Mouse (Mus musculus): ENCODE results near the gene Gm17334. TPM values are rescaled to one million over a fixed set of nuclear protein-coding genes. Genes with fewer than 3 reads are reported as not detected.

Gm17334 gene
- not detected in 2 replicates for polyA plus RNA-seq (2014; fragmentation: Nextera tagmentation; extraction: Ambion mirVana)

GRCm38 (mm10) chr11:53773087-53773486 lies at the start of gene Gm17334:
Gene Gm17334, minus strand, starts transcription at chr11:53773187.
- no peak within 1 kb of the TSS for H3K4me2 ChIP-seq
- 93% methylated on average over 5 of the region's 5 CpGs for WGBS
- no peak within 1 kb of the TSS for H3K27ac ChIP-seq (ENCODE audit: low read depth, low read length)
- no peak for DNase-seq (ENCODE audit: low spot score, missing footprints)
- no peaks in the 10 kb centered on the region for H3K36me3 ChIP-seq (ENCODE audit: control insufficient read depth, insufficient read depth, low read length)
- H3K9me3 ChIP-seq (ENCODE audit: control insufficient read depth, low read length) = no peaks in the 10 kb centered on the region
- no peak for ATAC-seq (ENCODE audit: low FRiP score)
- peaks cover 4% of the 10 kb centered on the region for H3K4me1 ChIP-seq (ENCODE audit: control insufficient read depth, insufficient read depth, low read length)
- H3K4me3 ChIP-seq (ENCODE audit: low read depth, low read length) = no peak within 1 kb of the TSS
- peaks cover 12% of the 10 kb centered on the region for H3K27me3 ChIP-seq (ENCODE audit: control insufficient read depth, insufficient read depth, low read length)
- H3K9ac ChIP-seq (ENCODE audit: low read length) = no peak within 1 kb of the TSS

- H3K9me3 ChIP-seq (ENCODE audit: control insufficient read depth, low read length) = no peaks in the 10 kb centered on the region
- no peak for ATAC-seq (ENCODE audit: low FRiP score)
- H3K4me3 ChIP-seq (ENCODE audit: low read depth, low read length) = no peak overlapping the region
- H3K4me1 ChIP-seq (ENCODE audit: control insufficient read depth, insufficient read depth, low read length) = no peaks in the 10 kb centered on the region
- 93% methylated on average over 3 of the region's 3 CpGs for WGBS
- no peaks in the 10 kb centered on the region for H3K27me3 ChIP-seq (ENCODE audit: control insufficient read depth, insufficient read depth, low read length)
- H3K27ac ChIP-seq (ENCODE audit: low read depth, low read length) = no peak overlapping the region
- H3K4me2 ChIP-seq = no peak overlapping the region
- DNase-seq (ENCODE audit: low spot score, missing footprints) = no peak
- no peak overlapping the region for H3K9ac ChIP-seq (ENCODE audit: low read length)
- no peaks in the 10 kb centered on the region for H3K36me3 ChIP-seq (ENCODE audit: control insufficient read depth, insufficient read depth, low read length)
Measured at GRCm38 (mm10) chr11:53821945-53822338, 49.0 kb upstream of the Gm17334 start.

GRCm38 (mm10) chr11:53821230-53821944 lies 48.4 kb upstream of the Gm17334 start:
- no peak for DNase-seq (ENCODE audit: low spot score, missing footprints)
- Histone ChIP-seq H3K4me2 (no peak overlapping the region), H3K9ac (ENCODE audit: low read length) (no peak overlapping the region), H3K27ac (ENCODE audit: low read depth, low read length) (no peak overlapping the region), H3K4me1 (ENCODE audit: control insufficient read depth, insufficient read depth, low read length) (no peaks in the 10 kb centered on the region), H3K27me3 (ENCODE audit: control insufficient read depth, insufficient read depth, low read length) (no peaks in the 10 kb centered on the region), H3K4me3 (ENCODE audit: low read depth, low read length) (no peak overlapping the region), H3K36me3 (ENCODE audit: control insufficient read depth, insufficient read depth, low read length) (no peaks in the 10 kb centered on the region), H3K9me3 (ENCODE audit: control insufficient read depth, low read length) (no peaks in the 10 kb centered on the region)
- 82% methylated on average over 11 of the region's 11 CpGs for WGBS
- ATAC-seq (ENCODE audit: low FRiP score) = no peak

GRCm38 (mm10) chr11:53820516-53821170 lies 47.7 kb upstream of the Gm17334 start:
- Histone ChIP-seq H3K27me3 (ENCODE audit: control insufficient read depth, insufficient read depth, low read length) (no peaks in the 10 kb centered on the region), H3K36me3 (ENCODE audit: control insufficient read depth, insufficient read depth, low read length) (no peaks in the 10 kb centered on the region), H3K4me2 (no peak overlapping the region), H3K9me3 (ENCODE audit: control insufficient read depth, low read length) (no peaks in the 10 kb centered on the region), H3K27ac (ENCODE audit: low read depth, low read length) (no peak overlapping the region), H3K4me1 (ENCODE audit: control insufficient read depth, insufficient read depth, low read length) (no peaks in the 10 kb centered on the region), H3K9ac (ENCODE audit: low read length) (no peak overlapping the region), H3K4me3 (ENCODE audit: low read depth, low read length) (no peak overlapping the region)
- WGBS = 88% methylated on average over 13 of the region's 13 CpGs
- ATAC-seq (ENCODE audit: low FRiP score) (no peak), DNase-seq (ENCODE audit: low spot score, missing footprints) (no peak)

GRCm38 (mm10) chr11:53819511-53819910 lies 46.5 kb upstream of the Gm17334 start:
- 90% methylated on average over 6 of the region's 6 CpGs for WGBS

GRCm38 (mm10) chr11:53818794-53819193 lies 45.8 kb upstream of the Gm17334 start:
- Histone ChIP-seq H3K4me2 (no peak overlapping the region), H3K36me3 (ENCODE audit: control insufficient read depth, insufficient read depth, low read length) (no peaks in the 10 kb centered on the region), H3K9ac (ENCODE audit: low read length) (no peak overlapping the region), H3K27ac (ENCODE audit: low read depth, low read length) (no peak overlapping the region), H3K4me1 (ENCODE audit: control insufficient read depth, insufficient read depth, low read length) (no peaks in the 10 kb centered on the region), H3K4me3 (ENCODE audit: low read depth, low read length) (no peak overlapping the region), H3K9me3 (ENCODE audit: control insufficient read depth, low read length) (no peaks in the 10 kb centered on the region), H3K27me3 (ENCODE audit: control insufficient read depth, insufficient read depth, low read length) (no peaks in the 10 kb centered on the region)
- WGBS = 53% methylated on average over 6 of the region's 6 CpGs
- no peak for DNase-seq (ENCODE audit: low spot score, missing footprints)
- ATAC-seq (ENCODE audit: low FRiP score) = no peak

More at GRCm38 (mm10) chr11:53819511-53819910, 46.5 kb upstream of the Gm17334 start:
- Histone ChIP-seq H3K27ac (ENCODE audit: low read depth, low read length) (no peak overlapping the region), H3K9me3 (ENCODE audit: control insufficient read depth, low read length) (no peaks in the 10 kb centered on the region), H3K4me2 (no peak overlapping the region), H3K4me1 (ENCODE audit: control insufficient read depth, insufficient read depth, low read length) (no peaks in the 10 kb centered on the region), H3K4me3 (ENCODE audit: low read depth, low read length) (no peak overlapping the region), H3K9ac (ENCODE audit: low read length) (no peak overlapping the region), H3K36me3 (ENCODE audit: control insufficient read depth, insufficient read depth, low read length) (no peaks in the 10 kb centered on the region), H3K27me3 (ENCODE audit: control insufficient read depth, insufficient read depth, low read length) (no peaks in the 10 kb centered on the region)
- ATAC-seq (ENCODE audit: low FRiP score) = no peak
- DNase-seq (ENCODE audit: low spot score, missing footprints) = no peak

- Histone ChIP-seq H3K4me2 (no peak overlapping the region), H3K27ac (ENCODE audit: low read depth, low read length) (no peak overlapping the region), H3K9me3 (ENCODE audit: control insufficient read depth, low read length) (no peaks in the 10 kb centered on the region), H3K9ac (ENCODE audit: low read length) (no peak overlapping the region), H3K4me3 (ENCODE audit: low read depth, low read length) (no peak overlapping the region), H3K36me3 (ENCODE audit: control insufficient read depth, insufficient read depth, low read length) (no peaks in the 10 kb centered on the region), H3K4me1 (ENCODE audit: control insufficient read depth, insufficient read depth, low read length) (no peaks in the 10 kb centered on the region), H3K27me3 (ENCODE audit: control insufficient read depth, insufficient read depth, low read length) (no peaks in the 10 kb centered on the region)
- ATAC-seq (ENCODE audit: low FRiP score) (no peak), DNase-seq (ENCODE audit: low spot score, missing footprints) (no peak)
- WGBS = 91% methylated on average over 5 of the region's 5 CpGs
Measured at GRCm38 (mm10) chr11:53816841-53817375, 43.9 kb upstream of the Gm17334 start.

GRCm38 (mm10) chr11:53814810-53815209 lies 41.8 kb upstream of the Gm17334 start:
- H3K27me3 ChIP-seq (ENCODE audit: control insufficient read depth, insufficient read depth, low read length) = no peaks in the 10 kb centered on the region
- H3K4me2 ChIP-seq = no peak overlapping the region
- no peak overlapping the region for H3K9ac ChIP-seq (ENCODE audit: low read length)
- WGBS = 78% methylated on average over 3 of the region's 3 CpGs
- ATAC-seq (ENCODE audit: low FRiP score) (no peak), DNase-seq (ENCODE audit: low spot score, missing footprints) (no peak)
- no peaks in the 10 kb centered on the region for H3K9me3 ChIP-seq (ENCODE audit: control insufficient read depth, low read length)
- H3K4me1 ChIP-seq (ENCODE audit: control insufficient read depth, insufficient read depth, low read length) = no peaks in the 10 kb centered on the region
- H3K36me3 ChIP-seq (ENCODE audit: control insufficient read depth, insufficient read depth, low read length) = no peaks in the 10 kb centered on the region
- no peak overlapping the region for H3K4me3 ChIP-seq (ENCODE audit: low read depth, low read length)
- no peak overlapping the region for H3K27ac ChIP-seq (ENCODE audit: low read depth, low read length)

All from midbrain, embryonic 11.5 days (tissue).